Mouse (Mus musculus): ENCODE results near the gene Asgr1. TPM values are rescaled to one million over a fixed set of nuclear protein-coding genes. Genes with fewer than 3 reads are reported as not detected.
A peak's percentile ranks its signal among the peaks of the same experiment; 100 is the strongest.
"Not testable (repeated sequence)": the region's sequence is repeated elsewhere in the genome, so short reads cannot be mapped to it uniquely, and the experiment has no call there.

Asgr1 gene
- total RNA-seq (2021): 1 to 10 TPM; 1.9 to 2.4 TPM
- long read RNA-seq, experiment 1: 0 reads
- long read RNA-seq, experiment 2: 0 reads

DNA sequence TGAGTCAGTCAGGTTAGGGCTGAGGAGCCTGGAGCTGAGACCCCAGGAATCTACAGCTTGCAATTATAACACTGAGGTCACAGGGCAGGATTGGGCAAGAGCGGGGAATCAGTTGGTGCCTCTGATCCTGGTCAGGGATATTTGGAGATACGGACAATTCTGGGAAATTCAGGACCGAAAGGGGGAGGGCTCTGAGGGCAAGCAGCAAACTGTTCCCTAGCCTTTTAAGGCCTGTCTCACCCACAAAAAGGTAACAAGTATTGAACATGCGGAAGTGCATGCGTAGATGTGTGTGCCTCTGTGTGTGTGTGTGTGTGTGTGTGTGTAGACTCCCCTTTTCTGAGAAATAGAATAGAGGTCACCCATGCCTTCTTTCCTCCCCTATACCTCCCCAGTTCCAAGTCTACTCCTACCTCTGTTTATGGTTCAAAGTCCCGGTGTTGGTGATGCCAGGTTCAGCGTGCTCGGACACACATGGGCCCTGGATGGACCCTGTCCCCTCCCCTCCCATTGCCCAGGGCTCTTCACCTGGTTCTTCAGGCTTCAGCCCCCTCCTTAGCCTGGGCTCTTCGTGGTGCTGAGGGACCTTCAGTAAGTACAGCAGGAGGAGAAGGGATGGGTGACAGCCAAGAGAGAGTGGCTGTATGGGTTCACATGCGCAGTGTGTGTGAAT is at the start of gene Asgr1:
Gene Asgr1 (plus strand): TSS at position 188 of the 673 bp plus-strand sequence.
- intact Hi-C loops (cut with DNase I): no loop called here
- DNase-seq (ENCODE audit: low spot score in 2 of 2): no peak

GRCm38 (mm10) chr11:70005521-70005920 is 48.4 kb upstream of the Asgr1 start:
- no peak for DNase-seq (ENCODE audit: low spot score in 2 of 2)
- intact Hi-C loops (cut with DNase I): no loop called here

DNA sequence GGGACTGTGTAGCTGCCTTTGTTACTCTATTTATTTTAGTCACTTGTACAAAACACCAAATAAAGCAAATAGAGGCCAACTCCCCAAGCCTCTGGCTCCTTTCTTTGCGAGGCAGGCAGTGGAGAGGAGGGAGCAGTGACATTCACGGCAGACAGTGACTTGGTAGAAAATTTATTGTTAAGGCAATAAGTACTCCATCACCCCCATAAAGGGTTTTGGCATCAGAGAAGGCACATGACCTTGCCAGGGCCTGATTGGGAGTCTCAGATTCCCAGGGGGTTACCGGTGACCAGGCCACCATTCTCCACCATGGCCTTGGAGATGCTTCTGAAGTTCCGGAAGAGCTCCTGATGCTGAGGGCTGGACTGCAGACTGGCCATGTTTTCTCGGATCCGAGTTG is 43.9 kb upstream of the Asgr1 start:
- no peak for DNase-seq (ENCODE audit: low spot score in 2 of 2)

GRCm38 (mm10) chr11:70010548-70010947 is 43.3 kb upstream of the Asgr1 start:
- no peak for DNase-seq (ENCODE audit: low spot score in 2 of 2)
- intact Hi-C loops (cut with DNase I): no loop called here

More for the DNA sequence above, 43.9 kb upstream of the Asgr1 start:
- intact Hi-C loops (cut with DNase I): no loop called here

DNA sequence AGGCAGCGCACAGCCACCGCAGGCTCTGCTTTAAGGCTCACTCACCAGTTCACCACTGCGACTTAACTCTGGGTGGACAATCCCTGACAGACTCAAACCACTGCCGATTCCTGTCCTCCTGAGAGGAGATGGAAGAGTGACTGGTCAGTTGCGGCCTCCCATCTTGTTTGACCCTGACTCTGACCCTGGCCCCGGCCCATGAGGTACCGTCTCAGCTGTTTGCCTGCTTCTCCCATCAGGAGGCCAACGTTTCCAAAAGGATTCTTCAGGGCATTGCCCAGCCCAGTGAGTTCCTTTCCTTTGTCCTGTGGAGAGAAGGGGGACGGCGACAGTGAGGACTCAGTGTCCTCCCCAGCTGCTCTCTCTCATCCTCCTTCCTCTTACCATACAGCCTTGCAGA is 42.9 kb upstream of the Asgr1 start:
- intact Hi-C loops (cut with DNase I): no loop called here
- DNase-seq (ENCODE audit: low spot score in 2 of 2): no peak

DNA sequence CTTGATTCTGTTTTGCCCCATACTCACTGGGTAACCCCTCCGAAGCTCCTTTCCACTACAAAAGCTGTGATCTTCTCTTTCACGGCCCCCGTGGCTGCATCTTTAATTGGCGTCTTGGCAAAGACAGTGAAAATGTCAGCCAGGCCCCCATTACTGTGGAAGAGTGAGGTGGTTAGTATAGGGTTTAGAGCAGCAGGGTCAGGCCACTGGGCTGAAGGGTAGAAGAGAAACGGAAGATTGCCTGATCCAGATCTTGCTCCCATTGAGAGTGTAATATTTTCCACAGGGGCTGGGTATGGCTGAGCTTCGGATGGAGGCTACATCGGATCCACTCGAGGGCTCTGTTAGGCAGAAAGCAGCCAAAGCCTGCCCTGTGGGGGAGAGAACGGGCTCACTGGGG is 41.0 kb upstream of the Asgr1 start:
- DNase-seq (ENCODE audit: low spot score in 2 of 2): no peak
- intact Hi-C loops (cut with DNase I): no loop called here

DNA sequence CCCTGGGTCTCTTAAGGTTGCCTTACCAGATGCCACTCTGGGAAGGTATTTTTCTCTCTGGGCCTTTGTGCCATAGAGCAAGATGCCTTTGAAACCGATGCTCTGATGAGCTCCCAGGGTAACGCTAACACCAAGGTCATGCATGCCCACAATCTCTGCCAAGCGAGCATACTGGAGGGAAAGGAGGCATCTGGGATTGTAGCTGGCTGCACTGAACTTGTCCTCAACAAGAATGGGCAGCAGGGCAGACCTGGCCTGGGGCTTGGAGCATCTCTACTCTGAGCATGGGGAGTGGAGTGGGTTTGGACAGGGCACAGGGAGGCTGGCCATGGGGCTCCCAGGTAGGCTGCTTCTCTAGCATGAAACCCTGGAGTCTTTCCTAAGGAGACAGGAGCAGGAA is 40.5 kb upstream of the Asgr1 start:
- DNase-seq (ENCODE audit: low spot score in 2 of 2): no peak
- intact Hi-C loops (cut with DNase I): no loop called here

DNA sequence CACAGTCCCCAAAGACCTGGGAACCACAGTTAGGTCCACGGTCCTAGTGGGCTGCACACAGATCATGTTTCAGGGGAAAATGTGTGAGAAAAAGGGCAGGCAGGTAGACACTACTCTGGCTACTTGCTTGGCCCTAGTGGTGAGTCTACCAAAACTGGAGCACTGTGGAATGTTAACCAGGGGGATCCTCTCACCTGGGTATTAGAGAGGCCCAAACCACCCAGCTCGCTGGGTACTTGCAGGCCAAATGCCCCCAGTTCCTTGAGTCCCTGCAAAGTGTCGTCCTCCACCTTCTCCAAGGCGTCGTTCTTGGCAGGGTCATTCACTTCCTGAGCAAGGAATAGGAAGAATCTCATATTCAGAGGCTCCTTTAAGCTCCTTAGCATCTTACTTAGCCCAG is 39.8 kb upstream of the Asgr1 start:
- DNase-seq (ENCODE audit: low spot score in 2 of 2): no peak
- intact Hi-C loops (cut with DNase I): no loop called here

DNA sequence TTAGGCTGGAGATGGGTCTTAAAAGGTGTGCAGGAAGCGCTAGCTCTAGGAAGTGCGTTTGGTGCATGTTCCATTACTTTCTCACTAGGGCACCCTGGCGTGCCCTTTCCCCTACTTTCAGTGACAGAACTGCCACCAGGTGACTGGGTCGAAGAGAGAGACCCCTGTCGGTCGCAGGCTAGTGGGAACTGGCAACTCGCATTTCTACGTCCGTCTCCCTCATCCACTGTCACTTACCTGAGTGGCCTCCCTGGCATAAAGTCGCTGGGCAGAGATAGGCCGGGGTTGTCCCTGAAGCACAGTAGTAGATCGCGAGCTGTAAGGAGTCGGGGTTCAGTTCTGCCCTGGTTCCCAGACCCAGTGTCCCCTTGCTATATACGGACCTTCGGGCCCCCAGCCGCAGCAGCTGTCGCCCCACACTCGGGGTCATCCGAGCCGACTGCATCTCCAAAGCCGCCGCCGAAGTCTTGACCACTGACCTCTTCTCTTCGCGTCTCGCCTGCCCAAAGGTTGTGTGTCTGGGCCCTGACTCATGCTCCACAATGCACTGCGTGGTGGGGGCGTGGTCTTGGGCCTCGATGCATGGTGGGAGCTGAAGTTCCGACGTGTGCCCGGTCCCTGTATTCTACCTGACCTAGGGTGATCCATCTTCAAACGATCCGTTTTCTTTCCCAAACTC is 38.9 kb upstream of the Asgr1 start, which contains the start of gene Acadvl:
Gene Acadvl (minus strand): TSS at position 532 of the 679 bp plus-strand sequence.
- intact Hi-C loops (cut with DNase I): no loop called here
- DNase-seq (ENCODE audit: low spot score in 2 of 2): peak; percentile 74 to 86

GRCm38 (mm10) chr11:70015677-70016076 is 38.2 kb upstream of the Asgr1 start:
- intact Hi-C loops (cut with DNase I): no loop called here
- DNase-seq (ENCODE audit: low spot score in 2 of 2): no peak

DNA sequence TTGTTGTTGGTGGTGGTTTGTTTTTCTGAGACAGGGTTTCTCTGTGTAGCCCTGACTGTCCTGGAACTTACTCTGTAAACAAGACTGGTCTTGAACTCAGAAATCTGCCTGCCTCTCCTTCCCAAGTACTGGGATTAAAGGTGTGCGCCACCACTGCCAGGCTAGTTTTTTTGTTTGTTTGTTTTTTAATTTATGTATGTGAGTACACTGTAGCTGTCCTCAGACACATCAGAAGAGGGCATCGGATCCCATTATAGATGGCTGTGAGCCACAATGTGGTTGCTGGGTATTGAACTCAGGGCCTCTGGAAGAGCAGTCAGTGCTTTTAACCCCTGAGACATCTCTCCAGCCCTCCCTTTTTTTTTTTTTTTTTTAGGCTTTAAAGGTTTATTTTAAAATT is 37.7 kb upstream of the Asgr1 start:
- DNase-seq (ENCODE audit: low spot score in 2 of 2); intact Hi-C loops (cut with DNase I): not testable (repeated sequence)

DNA sequence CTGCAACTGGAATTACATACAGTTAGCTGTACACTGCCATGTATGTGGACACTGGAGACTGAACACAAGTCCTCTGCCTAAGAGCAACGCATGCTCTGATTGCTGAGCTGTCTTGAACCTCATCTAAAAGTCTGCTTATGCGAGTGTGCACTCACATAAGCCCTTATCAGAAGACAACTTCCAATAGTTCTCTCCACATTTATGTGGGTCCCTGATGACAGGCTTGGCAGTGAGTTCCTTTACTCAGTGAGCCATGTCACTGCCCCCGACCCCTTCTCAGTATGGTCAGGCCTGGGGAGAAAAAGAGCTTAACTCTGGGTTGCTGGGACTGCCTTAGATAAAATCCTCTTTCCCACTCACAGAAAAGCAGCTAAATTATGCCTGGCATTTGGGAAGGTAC is 37.2 kb upstream of the Asgr1 start, which contains the start of gene Dlg4:
Gene Dlg4 (plus strand): TSS at position 274 of the 400 bp plus-strand sequence.
- intact Hi-C loops (cut with DNase I): no loop called here
- no peak for DNase-seq (ENCODE audit: low spot score in 2 of 2)

DNA sequence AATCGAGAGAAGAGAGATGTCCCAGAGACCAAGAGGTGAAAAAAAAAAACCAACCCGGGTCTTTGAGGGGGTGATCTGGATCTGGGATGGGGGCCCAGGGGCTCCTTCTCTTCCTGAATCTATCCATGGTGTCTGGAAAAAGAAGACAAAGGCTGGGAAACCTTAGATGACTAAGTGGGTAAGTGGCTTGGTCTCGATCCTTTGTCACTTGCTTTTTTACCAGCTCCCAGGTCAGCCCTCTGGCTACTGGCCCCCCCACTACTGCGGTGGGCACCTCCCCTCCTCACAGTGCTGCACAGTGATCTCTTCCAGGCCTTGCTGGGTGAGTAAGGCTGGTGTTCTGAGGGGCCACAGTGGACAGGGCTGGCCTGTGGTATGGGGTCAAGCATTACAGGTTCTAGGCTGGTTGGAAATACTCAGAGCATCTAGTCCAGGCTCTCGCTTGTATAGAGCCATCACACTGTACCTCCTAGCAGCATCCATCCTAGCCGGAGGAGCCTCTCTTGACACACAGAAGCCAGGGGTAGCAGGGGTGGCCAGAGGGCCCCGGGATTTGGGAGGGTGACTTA is 36.6 kb upstream of the Asgr1 start:
- intact Hi-C loops (cut with DNase I): no loop called here
- DNase-seq (ENCODE audit: low spot score in 2 of 2): no peak

DNA sequence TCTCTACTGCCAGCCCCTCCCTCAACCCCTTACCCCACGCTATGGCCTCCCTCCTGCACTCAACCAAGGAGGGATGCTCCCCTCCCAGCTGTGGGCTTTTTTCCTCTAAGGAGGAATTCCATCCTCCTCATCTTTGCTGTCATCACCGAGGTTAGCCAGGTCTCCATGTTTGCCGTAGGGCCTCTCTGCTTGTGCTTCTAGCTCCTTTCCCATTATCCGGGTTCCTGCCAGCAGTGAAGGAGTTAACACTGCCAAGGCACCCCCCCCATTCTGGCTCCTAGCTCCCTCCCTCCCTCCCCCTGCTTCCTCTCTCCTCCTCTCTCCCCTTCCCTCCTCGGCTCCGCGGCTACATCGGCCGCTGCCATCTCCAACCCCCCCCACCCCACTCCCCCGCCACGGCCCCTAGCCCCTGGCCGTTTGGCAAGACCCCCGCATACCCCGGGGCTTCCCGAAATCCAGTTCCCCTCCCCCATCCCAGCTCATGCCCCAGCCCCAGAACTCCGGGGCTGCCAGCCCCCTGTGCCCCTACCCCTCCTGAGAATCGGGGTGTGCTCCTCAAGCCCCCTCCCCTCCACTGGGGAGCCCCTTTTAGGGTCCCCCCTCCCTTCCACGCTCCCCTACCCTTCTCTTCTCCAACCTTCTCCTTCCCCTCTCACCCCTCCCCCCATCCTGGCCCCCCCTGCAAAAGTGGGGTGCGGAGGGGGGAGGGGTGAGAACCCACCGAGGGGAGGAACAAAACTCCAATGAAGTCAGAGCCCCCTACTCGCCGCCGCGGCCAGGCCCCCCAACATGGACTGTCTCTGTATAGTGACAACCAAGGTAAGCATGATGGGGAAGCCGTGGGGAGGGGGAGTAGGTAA is 35.5 kb upstream of the Asgr1 start:
- intact Hi-C loops (cut with DNase I): no loop called here
- peak; percentile 80 to 85 for DNase-seq (ENCODE audit: low spot score in 2 of 2)

DNA sequence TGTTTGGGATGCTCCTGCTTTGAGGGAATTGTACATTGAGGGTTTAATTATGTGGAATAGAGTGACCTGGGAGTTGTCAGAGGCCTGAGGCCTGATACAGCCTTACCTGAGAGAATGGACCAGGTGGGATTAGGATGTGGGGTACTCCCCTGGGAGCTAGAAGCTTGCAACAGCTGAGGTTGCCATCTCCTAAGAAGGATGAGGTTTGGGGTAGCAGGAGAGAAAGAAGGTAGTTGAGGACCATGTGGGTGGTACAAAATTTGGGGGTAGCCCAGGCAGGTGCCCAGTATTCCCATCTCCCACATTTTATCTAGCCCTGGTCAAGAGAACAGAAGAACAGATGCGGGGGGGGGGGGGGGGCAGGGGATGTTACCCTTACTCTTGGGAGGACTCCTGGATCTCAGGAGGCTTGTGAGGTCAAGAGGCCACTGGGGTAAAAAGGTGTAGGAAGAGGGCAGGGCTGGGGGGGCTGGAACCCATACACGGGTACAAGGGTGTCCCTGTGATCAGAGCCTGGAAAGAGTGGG is 34.3 kb upstream of the Asgr1 start:
- DNase-seq (ENCODE audit: low spot score in 2 of 2): no peak
- intact Hi-C loops (cut with DNase I): no loop called here

GRCm38 (mm10) chr11:70020022-70020631 is 33.8 kb upstream of the Asgr1 start:
- intact Hi-C loops (cut with DNase I): no loop called here
- peak; percentile 61 to 65 for DNase-seq (ENCODE audit: low spot score in 2 of 2)

DNA sequence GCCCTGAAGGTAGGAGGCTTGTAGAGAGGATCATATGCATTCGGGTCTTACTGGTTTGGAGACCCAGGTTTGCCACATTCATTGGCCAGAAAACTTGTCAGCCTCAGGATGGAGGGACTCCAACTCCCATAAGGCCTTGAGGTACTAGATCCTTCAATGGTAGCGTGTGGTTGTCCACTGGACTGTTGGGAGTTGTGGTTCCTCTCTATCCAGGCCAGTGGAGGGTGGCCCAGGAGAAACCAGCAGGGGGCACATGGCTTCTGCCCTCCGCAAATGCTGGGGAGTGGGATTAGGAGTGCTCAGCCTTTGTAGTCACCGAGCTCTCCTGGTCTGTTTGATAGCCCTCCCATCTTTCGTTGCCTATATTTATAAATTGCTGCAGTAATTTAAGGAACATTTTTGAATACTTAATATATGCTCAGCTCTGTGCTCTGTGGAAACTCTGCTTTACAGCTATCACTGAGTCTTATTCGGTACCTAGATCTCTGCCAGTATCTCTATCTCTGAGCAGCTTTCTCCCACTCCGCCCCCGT is 33.1 kb upstream of the Asgr1 start:
- intact Hi-C loops (cut with DNase I): no loop called here
- peak; percentile 74 to 89 for DNase-seq (ENCODE audit: low spot score in 2 of 2)

- peak; percentile 98 to 99 for DNase-seq (ENCODE audit: low spot score in 2 of 2)
- intact Hi-C loops (cut with DNase I): no loop called here
Measured at GRCm38 (mm10) chr11:70021264-70022132, 32.4 kb upstream of the Asgr1 start.
